Mouse (Mus musculus) heart, postnatal 0 days (tissue): ENCODE results near the gene Cdcp1.

ENCODE experiments used
- CTCF ChIP-seq: IDR thresholded peaks from 2 replicates; pipeline ENCODE4 v1.5.1; 2016; ENCODE audit warnings: antibody characterized with exemption, control low read depth, low read depth
- EP300 ChIP-seq: IDR thresholded peaks from 2 replicates; pipeline ENCODE4 v1.6.1; 2016; ENCODE audit warnings: antibody characterized with exemption, low read depth

GRCm38 (mm10) chr9:123235621-123236020 is 19.8 kb upstream of the Cdcp1 start:
- TF ChIP-seq CTCF (no peak), EP300 (no peak)
